Mouse (Mus musculus) lung, postnatal 4 days (tissue): ENCODE data around the gene Ddit4.

ENCODE experiments used
- DNase-seq, 2 experiments: peaks; one replicate each; pipeline ENCODE4 v3.0.0; 2021

Gene Ddit4

GRCm38 (mm10) chr10:59971813-59972212 lies 20.2 kb upstream of the Ddit4 start:
- no peak for DNase-seq

GRCm38 (mm10) chr10:59970450-59971062 lies 18.9 kb upstream of the Ddit4 start:
- DNase-seq = no peak

- peak; percentile 76 to 77 for DNase-seq
Measured at GRCm38 (mm10) chr10:59969821-59970449, 18.3 kb upstream of the Ddit4 start.

- no peak for DNase-seq
Measured at GRCm38 (mm10) chr10:59967309-59967942, 15.8 kb upstream of the Ddit4 start.

GRCm38 (mm10) chr10:59966743-59967142 lies 15.1 kb upstream of the Ddit4 start:
- DNase-seq = no peak

GRCm38 (mm10) chr10:59965788-59966187 lies 14.2 kb upstream of the Ddit4 start:
- no peak for DNase-seq

- DNase-seq = no peak
Measured at GRCm38 (mm10) chr10:59965362-59965695, 13.7 kb upstream of the Ddit4 start.

- DNase-seq = no peak
Measured at GRCm38 (mm10) chr10:59964504-59965361, 13.1 kb upstream of the Ddit4 start.

- DNase-seq = no peak
Measured at GRCm38 (mm10) chr10:59963609-59964008, 12.0 kb upstream of the Ddit4 start.

GRCm38 (mm10) chr10:59959517-59959916 lies 7.9 kb upstream of the Ddit4 start:
- DNase-seq = no peak

- DNase-seq = no peak
Measured at GRCm38 (mm10) chr10:59958458-59958857, 6.8 kb upstream of the Ddit4 start.

GRCm38 (mm10) chr10:59957171-59958149 lies 5.8 kb upstream of the Ddit4 start:
- DNase-seq = peak in 1 of 2 experiments; percentile 43

GRCm38 (mm10) chr10:59956681-59957080 lies 5.0 kb upstream of the Ddit4 start:
- no peak for DNase-seq

GRCm38 (mm10) chr10:59953564-59954039 lies 2.0 kb upstream of the Ddit4 start:
- DNase-seq = no peak

- no peak for DNase-seq
Measured at GRCm38 (mm10) chr10:59952781-59953563, 1.3 kb upstream of the Ddit4 start.

- DNase-seq = peak; percentile 62 to 76
Measured at GRCm38 (mm10) chr10:59952152-59952780, 632 bp upstream of the Ddit4 start.

GRCm38 (mm10) chr10:59950716-59951191 lies 880 bp downstream of the Ddit4 start:
- DNase-seq = peak; percentile 88

- no peak for DNase-seq
Measured at GRCm38 (mm10) chr10:59949783-59950605, 1.6 kb downstream of the Ddit4 start.

GRCm38 (mm10) chr10:59949255-59949648 lies 2.4 kb downstream of the Ddit4 start:
- no peak for DNase-seq
